Mouse (Mus musculus) heart, postnatal 0 days (tissue): ENCODE results near the gene Twnk. TPM values are rescaled to one million over a fixed set of nuclear protein-coding genes. Genes with fewer than 3 reads are reported as not detected.

ENCODE experiments used
- ATAC-seq: fragments of 200-750 bp; cut with Nextera tagmentation; 2 replicates; pipeline ENCODE4 v1.8.0; 2017; ENCODE audit warnings: low read depth, moderate number of reproducible peaks, moderate library complexity; ENCODE audit not compliant: insufficient read depth
- DNase-seq: peaks from one replicate; pipeline ENCODE4 v3.0.0-alpha.2; 2016; ENCODE audit warnings: low spot score
- H3K27ac ChIP-seq: fragments of 300-500 bp; sonication (generic); 2 replicates; pipeline ENCODE4 v1.5.1; 2014; ENCODE audit warnings: low read depth, mild to moderate bottlenecking
- H3K27me3 ChIP-seq: fragments of 300-500 bp; sonication (generic); 2 replicates; pipeline ENCODE4 v1.6.1; 2014; ENCODE audit warnings: low read length, mixed read lengths; ENCODE audit not compliant: control insufficient read depth, insufficient read depth
- H3K36me3 ChIP-seq: fragments of 300-500 bp; sonication (generic); replicated peaks from 2 replicates; pipeline ENCODE4 v1.6.1; 2014; ENCODE audit warnings: low read length, mixed read lengths; ENCODE audit not compliant: control insufficient read depth, insufficient read depth
- H3K4me1 ChIP-seq: fragments of 300-500 bp; sonication (generic); 2 replicates; pipeline ENCODE4 v1.6.1; 2014; ENCODE audit warnings: antibody characterized with exemption; ENCODE audit not compliant: control insufficient read depth, insufficient read depth
- H3K4me2 ChIP-seq: fragments of 300-500 bp; sonication (generic); 2 replicates; pipeline ENCODE4 v1.6.1; 2014; ENCODE audit warnings: low read depth, mild to moderate bottlenecking, low read length, moderate library complexity
- H3K4me3 ChIP-seq: fragments of 300-500 bp; sonication (generic); 2 replicates; pipeline ENCODE4 v1.5.1; 2014; ENCODE audit warnings: low read depth, low read length
- H3K9ac ChIP-seq: fragments of 300-500 bp; sonication (generic); replicated peaks from 2 replicates; pipeline ENCODE4 v1.6.1; 2014; ENCODE audit warnings: low read depth, low read length, mixed read lengths
- H3K9me3 ChIP-seq: fragments of 300-500 bp; sonication (generic); replicated peaks from 2 replicates; pipeline ENCODE4 v1.6.1; 2016; ENCODE audit warnings: low read length; ENCODE audit not compliant: control insufficient read depth
- CTCF ChIP-seq: IDR thresholded peaks from 2 replicates; pipeline ENCODE4 v1.5.1; 2016; ENCODE audit warnings: antibody characterized with exemption, control low read depth, low read depth
- EP300 ChIP-seq: IDR thresholded peaks from 2 replicates; pipeline ENCODE4 v1.6.1; 2016; ENCODE audit warnings: antibody characterized with exemption, low read depth
- WGBS: fragments of 180-500 bp; shearing (Covaris S2); extraction: QIAGEN DNeasy Blood & Tissue Kit; methylation state at CpG from one replicate; pipeline ENCODE4 v1.1.7; 2014; 5-methylcytosine and 5-hydroxymethylcytosine counted together
- polyA plus RNA-seq: library from polyadenylated mRNA; unstranded; fragments of >200 nt; fragmentation: Nextera tagmentation; extraction: Ambion mirVana; gene quantifications from 2 replicates; pipeline ENCODE4 v1.2.1, GENCODE M21; 2015
- total RNA-seq: library from RNA; depleted of rRNA; stranded (reverse); fragments of >200 nt; gene quantifications from 2 replicates; pipeline ENCODE4 v1.2.3, GENCODE M21; 2014; ENCODE audit warnings: low replicate concordance

Twnk gene
- total and polyA plus RNA-seq, 2 experiments from 2014 or later = 12.9 to 14.0 TPM

GRCm38 (mm10) chr19:45003740-45004516, 1.5 kb upstream of the Twnk start:
- Histone ChIP-seq H3K4me3 (no peak overlapping the region), H3K36me3 (peaks cover 15% of the 10 kb centered on the region; the same call in 1 of the 2 replicates), H3K4me2 (no peak overlapping the region), H3K27ac (no peak overlapping the region), H3K9ac (no peak overlapping the region), H3K9me3 (no peaks in the 10 kb centered on the region), H3K4me1 (peaks cover 20% of the 10 kb centered on the region), H3K27me3 (no peaks in the 10 kb centered on the region)
- TF ChIP-seq CTCF (no peak), EP300 (no peak)
- no peak for DNase-seq
- 85% methylated on average over 7 of the region's 7 CpGs for WGBS
- no peak for ATAC-seq

- Histone ChIP-seq H3K36me3 (peaks cover 31% of the 10 kb centered on the region), H3K9me3 (no peaks in the 10 kb centered on the region), H3K4me1 (peaks cover 20% of the 10 kb centered on the region), H3K4me2 (peak within 1 kb of the TSS; percentile 94), H3K9ac (peak within 1 kb of the TSS; percentile 75), H3K27me3 (no peaks in the 10 kb centered on the region), H3K27ac (peak within 1 kb of the TSS; percentile 86), H3K4me3 (peak within 1 kb of the TSS; percentile 90)
- ATAC-seq (peak; percentile 92), DNase-seq (peak; percentile 95)
- peak; percentile 79 for TF ChIP-seq EP300
- no peak for TF ChIP-seq CTCF
- 1% methylated on average over 82 of the region's 82 CpGs for WGBS
Measured at GRCm38 (mm10) chr19:45005957-45006712, 672 bp downstream of the Twnk start, which contains the start of gene Mrpl43. TSS of gene Mrpl43 (minus strand) at chr19:45006442.

GRCm38 (mm10) chr19:45007021-45007420, 1.6 kb downstream of the Twnk start:
- 34% methylated on average over 17 of the region's 17 CpGs for WGBS
- Histone ChIP-seq H3K27ac (peak overlapping the region; percentile 86), H3K4me2 (peak overlapping the region; percentile 94), H3K36me3 (peaks cover 39% of the 10 kb centered on the region), H3K27me3 (no peaks in the 10 kb centered on the region), H3K4me1 (peaks cover 20% of the 10 kb centered on the region), H3K9me3 (no peaks in the 10 kb centered on the region), H3K9ac (peak overlapping the region; percentile 75), H3K4me3 (peak overlapping the region; percentile 90)
- no peak for TF ChIP-seq CTCF
- no peak for TF ChIP-seq EP300
- DNase-seq (no peak), ATAC-seq (no peak)

- peak overlapping the region; percentile 94 for H3K4me2 ChIP-seq
- WGBS = 59% methylated on average over 20 of the region's 20 CpGs
- DNase-seq (no peak), ATAC-seq (no peak)
- no peak for TF ChIP-seq CTCF
- TF ChIP-seq EP300 = no peak
- peaks cover 44% of the 10 kb centered on the region for H3K36me3 ChIP-seq
- no peaks in the 10 kb centered on the region for H3K9me3 ChIP-seq
- no peaks in the 10 kb centered on the region for H3K27me3 ChIP-seq
- peak overlapping the region; percentile 90 for H3K4me3 ChIP-seq
- H3K27ac ChIP-seq = peak overlapping the region; percentile 86
- H3K9ac ChIP-seq = peak overlapping the region; percentile 75; the same call in 1 of the 2 replicates
- H3K4me1 ChIP-seq = peaks cover 20% of the 10 kb centered on the region
Measured at GRCm38 (mm10) chr19:45007425-45008191, 2.1 kb downstream of the Twnk start.

GRCm38 (mm10) chr19:45010646-45011045, 5.2 kb downstream of the Twnk start:
- TF ChIP-seq CTCF (no peak), EP300 (no peak)
- WGBS = 74% methylated on average over 4 of the region's 4 CpGs

More at GRCm38 (mm10) chr19:45010646-45011045, 5.2 kb downstream of the Twnk start:
- Histone ChIP-seq H3K27ac (no peak overlapping the region), H3K4me1 (peaks cover 21% of the 10 kb centered on the region), H3K36me3 (peaks cover 29% of the 10 kb centered on the region), H3K9ac (no peak overlapping the region), H3K4me2 (no peak overlapping the region), H3K9me3 (no peaks in the 10 kb centered on the region), H3K27me3 (no peaks in the 10 kb centered on the region), H3K4me3 (no peak overlapping the region)
- no peak for DNase-seq
- ATAC-seq = no peak
